Comparison of ENCODE assay signal across 22 mouse cellular contexts in genomic region chr16:57329028-57329427, GRCm38 (mm10). TPM values are rescaled to one million over a fixed set of nuclear protein-coding genes. Genes with fewer than 3 reads are reported as not detected.
DNase-seq lines count a peak whose midpoint lies in the region; ATAC-seq lines count a peak whose summit lies in the region.
"Had no signal": no experiment of that assay in that cellular context is flagged by ENCODE, and none has a peak within 500 bp of the region (broad histone marks: within the 10 kb centered on the region; RNA-seq: fewer than 3 reads in every experiment).

No protein-coding gene starts in this region.

- no peak overlapping the region for H3K27ac ChIP-seq in heart, embryonic 12.5 days (ENCODE audit: poor library complexity, severe bottlenecking)
- H3K27ac ChIP-seq in neural tube, embryonic 13.5 days (replicated peaks) = 0 out of 2 replicates have a peak overlapping the region, but pooled peaks have one; percentile 13
- H3K27ac ChIP-seq in neural tube, embryonic 15.5 days (replicated peaks) = no peak overlapping the region
- peak overlapping the region; percentile 33 for H3K27ac ChIP-seq in heart, embryonic 16.5 days (ENCODE audit: low read length)
- H3K27ac ChIP-seq: hindbrain, embryonic 10.5 days had no signal

- H3K9me3 ChIP-seq in heart, embryonic 12.5 days (replicated peaks) = no peaks in the 10 kb centered on the region
- H3K9me3 ChIP-seq in neural tube, embryonic 13.5 days = no peaks in the 10 kb centered on the region
- no peaks in the 10 kb centered on the region for H3K9me3 ChIP-seq in neural tube, embryonic 15.5 days (replicated peaks)
- no peaks in the 10 kb centered on the region for H3K9me3 ChIP-seq in heart, embryonic 16.5 days (replicated peaks; ENCODE audit: control insufficient read depth, low read length)
- H3K9me3 ChIP-seq: hindbrain, embryonic 10.5 days had no signal

- no peaks in the 10 kb centered on the region for H3K36me3 ChIP-seq in heart, embryonic 12.5 days
- no peaks in the 10 kb centered on the region for H3K36me3 ChIP-seq in neural tube, embryonic 13.5 days
- H3K36me3 ChIP-seq in neural tube, embryonic 15.5 days = no peaks in the 10 kb centered on the region
- no peaks in the 10 kb centered on the region for H3K36me3 ChIP-seq in heart, embryonic 16.5 days (ENCODE audit: control insufficient read depth, insufficient read depth)
- H3K36me3 ChIP-seq: hindbrain, embryonic 10.5 days had no signal

- ATAC-seq in heart, embryonic 12.5 days (ENCODE audit: insufficient number of reproducible peaks, low FRiP score) = no peak
- no peak for ATAC-seq in neural tube, embryonic 13.5 days (ENCODE audit: low read depth)
- ATAC-seq in neural tube, embryonic 15.5 days (ENCODE audit: low FRiP score) = no peak
- ATAC-seq in heart, embryonic 16.5 days (replicated peaks; ENCODE audit: extremely low read depth, insufficient read depth, low FRiP score) = peak; percentile 33; the same call in 1 of the 2 replicates
- ATAC-seq: forebrain, embryonic 16.5 days had no signal

- no peaks in the 10 kb centered on the region for H3K27me3 ChIP-seq in heart, embryonic 12.5 days (replicated peaks)
- no peaks in the 10 kb centered on the region for H3K27me3 ChIP-seq in neural tube, embryonic 13.5 days
- H3K27me3 ChIP-seq in neural tube, embryonic 15.5 days (replicated peaks) = no peaks in the 10 kb centered on the region
- no peaks in the 10 kb centered on the region for H3K27me3 ChIP-seq in heart, embryonic 16.5 days (ENCODE audit: control insufficient read depth, insufficient read depth, low read length)

- no peak overlapping the region for H3K4me2 ChIP-seq in heart, embryonic 12.5 days
- no peak overlapping the region for H3K4me2 ChIP-seq in neural tube, embryonic 13.5 days
- H3K4me2 ChIP-seq in neural tube, embryonic 15.5 days = no peak overlapping the region
- no peak overlapping the region for H3K4me2 ChIP-seq in heart, embryonic 16.5 days (ENCODE audit: low read depth, low read length)
- H3K4me2 ChIP-seq: midbrain, embryonic 11.5 days had no signal

- no peak overlapping the region for H3K4me3 ChIP-seq in heart, embryonic 12.5 days
- no peak overlapping the region for H3K4me3 ChIP-seq in neural tube, embryonic 13.5 days
- no peak overlapping the region for H3K4me3 ChIP-seq in neural tube, embryonic 15.5 days (replicated peaks)
- no peak overlapping the region for H3K4me3 ChIP-seq in heart, embryonic 16.5 days (ENCODE audit: low read length)
- H3K4me3 ChIP-seq: hindbrain, embryonic 10.5 days; myocyte had no signal

- H3K9ac ChIP-seq in heart, embryonic 12.5 days = no peak overlapping the region
- no peak overlapping the region for H3K9ac ChIP-seq in neural tube, embryonic 13.5 days
- H3K9ac ChIP-seq in neural tube, embryonic 15.5 days (replicated peaks) = no peak overlapping the region
- H3K9ac ChIP-seq in heart, embryonic 16.5 days (ENCODE audit: low read length) = no peak overlapping the region

- peak; percentile 44 to 49 for DNase-seq in heart, adult 18-20 months
- DNase-seq in spleen, postnatal 4 days (ENCODE audit: low spot score in 2 of 2) = no peak
- DNase-seq in right cerebral cortex, adult 18-20 months = no peak
- no peak for DNase-seq in left cerebral cortex, postnatal 25 days (ENCODE audit: low spot score in 2 of 2)
- DNase-seq: adrenal gland, adult 2 months; B cell, adult 2 months; cerebellum, adult 8-10 months; kidney, postnatal 4 days; left cerebral cortex, postnatal 4 days; lung, postnatal 4 days; thymus, postnatal 36 days had no signal

- intact Hi-C loops in left cerebral cortex, postnatal 25 days (cut with DNase I) = no loop called here

- H3K4me1 ChIP-seq in heart, embryonic 12.5 days (replicated peaks) = no peaks in the 10 kb centered on the region
- no peaks in the 10 kb centered on the region for H3K4me1 ChIP-seq in neural tube, embryonic 13.5 days (replicated peaks)
- H3K4me1 ChIP-seq in neural tube, embryonic 15.5 days = no peaks in the 10 kb centered on the region
- peaks cover 6% of the 10 kb centered on the region; the same call in 1 of the 2 replicates for H3K4me1 ChIP-seq in heart, embryonic 16.5 days (ENCODE audit: control insufficient read depth, insufficient read depth, low read length)
- H3K4me1 ChIP-seq: hindbrain, embryonic 10.5 days had no signal

- WGBS in heart, embryonic 12.5 days = 73% methylated on average over 8 of the region's 8 CpGs
- 80% methylated on average over 8 of the region's 8 CpGs for WGBS in neural tube, embryonic 13.5 days
- WGBS in neural tube, embryonic 15.5 days = 85% methylated on average over 8 of the region's 8 CpGs
- 66% methylated on average over 8 of the region's 8 CpGs for WGBS in heart, embryonic 16.5 days

RNA-seq across cellular contexts. Expression of gene Filip1l, which starts 23.9 kb away (rescaled TPM):
- total RNA-seq in heart, adult 18-20 months (2021) = 10 to 100 TPM; 26.0 to 34.6 TPM
- 27.8 and 31.0 TPM in 2 replicates for polyA plus RNA-seq in heart, embryonic 12.5 days (2016; fragmentation: Nextera tagmentation; extraction: Ambion mirVana)
- polyA plus RNA-seq in neural tube, embryonic 13.5 days (2015; fragmentation: Nextera tagmentation; extraction: Ambion mirVana) = 4.2 and 4.7 TPM in 2 replicates
- 3.3 and 7.8 TPM in 2 replicates for polyA plus RNA-seq in neural tube, embryonic 15.5 days (2015; fragmentation: Nextera tagmentation; extraction: Ambion mirVana)
- 24.2 and 26.7 TPM in 2 replicates for polyA plus RNA-seq in heart, embryonic 16.5 days (2015; fragmentation: Nextera tagmentation; extraction: Ambion mirVana)
- 1 to 10 TPM; 3.0 to 3.5 TPM for total RNA-seq in left cerebral cortex, postnatal 25 days (2021)

RNA-seq across cellular contexts. Expression of gene Tmem30c, which starts 36.4 kb away (rescaled TPM):
- not detected for total RNA-seq in heart, adult 18-20 months (2021)
- 0.08 TPM in 1 of 2 replicates, not detected in the other for polyA plus RNA-seq in heart, embryonic 12.5 days (2016; fragmentation: Nextera tagmentation; extraction: Ambion mirVana)
- polyA plus RNA-seq in neural tube, embryonic 13.5 days (2015; fragmentation: Nextera tagmentation; extraction: Ambion mirVana) = 0.22 and 0.41 TPM in 2 replicates
- 0.19 and 0.35 TPM in 2 replicates for polyA plus RNA-seq in neural tube, embryonic 15.5 days (2015; fragmentation: Nextera tagmentation; extraction: Ambion mirVana)
- polyA plus RNA-seq in heart, embryonic 16.5 days (2015; fragmentation: Nextera tagmentation; extraction: Ambion mirVana) = not detected in 2 replicates
- total RNA-seq in left cerebral cortex, postnatal 25 days (2021) = under 1 TPM; 0.18 to 0.53 TPM
- total RNA-seq: adrenal gland, adult 2 months; gastrocnemius, adult 18-20 months had no signal
- polyA plus RNA-seq: adrenal gland, adult 2 months; intestine, embryonic 14.5 days; liver, embryonic 16.5 days; myocyte had no signal

Comparison
In these comparisons a context has a peak if more than half of its experiments do, and no peak if none do; other contexts are left out.
1. H3K27ac ChIP-seq: peak in neural tube, embryonic 13.5 days (single experiment) and heart, embryonic 16.5 days (single experiment); none in heart, embryonic 12.5 days (single experiment) and neural tube, embryonic 15.5 days (single experiment).
2. DNase-seq: peak in heart, adult 18-20 months (2 of 2); none in spleen, postnatal 4 days (0 of 2), right cerebral cortex, adult 18-20 months (single experiment) and left cerebral cortex, postnatal 25 days (0 of 2).